Mouse (Mus musculus) layer of hippocampus, adult 8-10 months (tissue): ENCODE measurements at regions not wholly inside any gene's neighbourhood (a gene's known extent, or its start where the extent isn't known, plus 50 kb on each side); places are given as distances from the start of the nearest gene placed in this dataset.
A peak's percentile ranks its signal among the peaks of the same experiment; 100 is the strongest.
"Not testable (repeated sequence)": the region's sequence is repeated elsewhere in the genome, so short reads cannot be mapped to it uniquely, and the experiment has no call there.

Experiments used
- DNase-seq, 2 experiments: peaks; one replicate each; pipeline ENCODE4 v3.0.0; 2022; ENCODE audit warnings: low spot score in 2 of 2

DNA sequence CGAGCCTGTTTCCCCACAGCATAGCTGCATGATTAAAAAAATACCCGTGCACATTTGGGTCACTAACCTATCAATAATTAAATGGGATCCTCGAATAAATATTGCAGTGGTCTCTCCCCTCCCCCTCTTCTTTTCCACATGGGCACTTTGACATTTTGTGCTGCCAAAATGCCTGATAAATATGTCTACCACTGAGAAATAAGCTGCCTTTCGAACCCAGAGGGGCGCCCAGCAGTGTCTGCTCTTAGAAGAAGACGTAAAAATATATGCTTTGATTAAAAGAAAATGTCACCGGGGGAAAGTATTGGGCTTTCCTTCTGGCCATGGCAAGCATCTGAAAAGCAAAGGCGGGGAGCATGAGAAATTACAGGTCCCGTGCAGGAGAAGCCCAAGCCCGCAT lies 152.6 kb upstream of the Frmd4a start:
- DNase-seq: no peak

DNA sequence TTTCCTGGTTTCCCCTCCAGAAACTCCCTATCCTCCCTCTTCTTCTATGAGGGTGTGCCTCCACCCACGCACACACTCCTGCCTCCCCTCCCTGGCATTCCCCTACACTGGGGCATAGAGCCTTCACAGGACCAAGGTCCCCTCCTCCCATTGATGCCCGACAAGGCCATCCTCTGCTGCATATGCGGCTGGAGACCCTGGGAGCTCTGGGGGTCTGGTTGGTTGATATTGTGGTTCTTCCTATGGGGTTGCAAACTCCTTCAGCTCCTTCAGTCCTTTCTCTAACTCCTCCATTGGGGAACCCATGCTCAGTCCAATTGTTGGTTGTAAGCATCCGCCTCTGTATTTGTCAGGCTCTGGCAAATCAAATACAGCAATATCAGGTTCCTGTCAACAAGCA lies 150.8 kb upstream of the Frmd4a start:
- DNase-seq: not testable (repeated sequence)

DNA sequence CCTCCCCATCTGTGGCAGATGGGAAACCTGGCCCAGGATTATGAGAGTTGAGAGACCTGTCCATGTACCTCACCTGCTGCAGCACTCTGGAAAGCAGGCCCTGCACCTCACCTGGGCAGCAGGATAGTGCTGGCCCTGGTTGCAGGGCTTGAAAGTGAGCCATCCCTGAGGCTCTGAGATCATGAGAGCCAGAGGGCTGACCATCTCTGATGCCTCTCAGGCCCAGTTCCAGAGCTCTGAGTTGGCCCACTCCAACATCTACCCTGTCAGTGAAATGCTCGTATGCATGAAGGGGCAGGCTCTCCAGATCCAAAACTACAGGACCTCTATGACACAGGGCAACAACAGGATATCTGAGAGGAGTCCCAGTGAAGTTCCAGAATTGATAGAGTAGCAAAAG lies 147.8 kb upstream of the Frmd4a start:
- no peak for DNase-seq

DNA sequence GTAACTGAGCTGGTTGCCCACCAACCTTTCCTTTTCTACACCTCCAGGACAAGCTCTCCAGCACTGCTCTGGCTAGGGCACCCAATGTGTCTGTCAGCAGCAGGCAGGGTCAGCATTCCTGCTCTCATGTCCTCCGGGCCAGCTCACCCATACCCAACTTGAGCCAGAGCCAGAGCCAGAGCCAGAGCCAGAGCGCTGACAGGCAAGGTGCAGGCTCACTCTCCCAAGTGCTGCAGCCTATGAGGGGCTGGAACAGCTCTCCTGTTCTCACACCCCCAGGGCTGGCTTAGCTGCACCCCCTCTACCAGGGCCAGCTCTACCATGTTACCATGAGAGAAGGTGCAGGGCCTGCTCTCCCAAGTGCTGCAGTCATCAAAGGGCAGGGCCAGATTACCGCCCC lies 145.8 kb upstream of the Frmd4a start:
- no peak for DNase-seq

DNA sequence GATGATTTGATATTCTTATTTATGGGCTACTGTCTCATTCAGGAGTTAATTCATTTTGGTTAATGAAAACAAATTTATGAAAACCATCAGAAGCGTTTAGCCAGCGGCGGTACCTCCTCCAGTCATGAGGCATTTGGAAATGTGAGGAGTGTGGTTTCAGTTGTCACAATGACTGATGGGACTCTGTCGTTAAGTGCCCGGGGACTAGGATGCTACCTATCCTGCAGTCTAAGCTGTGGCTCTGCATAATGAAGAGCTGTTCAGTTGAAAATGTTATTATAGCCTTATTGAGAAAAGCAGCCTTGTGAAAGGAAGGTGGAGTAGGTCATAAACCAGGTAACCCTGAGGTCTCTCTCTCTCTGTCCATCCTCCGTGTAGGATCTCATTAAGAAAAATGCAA lies 130.5 kb upstream of the Frmd4a start:
- DNase-seq: no peak

DNA sequence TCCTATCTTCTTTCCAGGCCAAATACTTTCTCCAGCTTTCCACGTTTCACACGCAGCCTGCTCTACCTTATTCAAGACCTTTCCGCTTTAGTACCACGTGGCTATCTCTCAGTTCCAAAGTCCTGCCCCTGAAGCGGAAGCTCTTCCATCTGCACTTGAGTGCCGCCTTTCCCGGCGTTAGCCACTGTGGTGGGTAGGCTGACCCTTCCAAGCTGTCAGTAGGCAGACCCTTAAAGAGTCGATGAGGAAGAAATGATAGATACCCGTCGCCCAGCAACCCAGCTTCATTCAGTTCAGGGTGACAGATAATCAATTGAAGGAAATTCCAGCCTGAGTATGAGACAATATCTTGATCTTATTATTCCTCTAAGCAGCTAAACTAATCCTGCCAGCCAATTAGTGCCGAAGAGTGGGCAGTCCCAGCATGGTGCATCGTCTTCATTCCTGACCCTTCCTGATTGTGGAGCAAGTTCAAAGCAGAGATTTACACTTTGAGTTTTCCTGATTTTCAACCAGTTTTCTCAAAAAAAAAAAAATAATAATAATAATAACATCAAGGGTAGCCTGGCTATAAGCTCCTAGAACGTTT lies 129.6 kb upstream of the Frmd4a start:
- no peak for DNase-seq

DNA sequence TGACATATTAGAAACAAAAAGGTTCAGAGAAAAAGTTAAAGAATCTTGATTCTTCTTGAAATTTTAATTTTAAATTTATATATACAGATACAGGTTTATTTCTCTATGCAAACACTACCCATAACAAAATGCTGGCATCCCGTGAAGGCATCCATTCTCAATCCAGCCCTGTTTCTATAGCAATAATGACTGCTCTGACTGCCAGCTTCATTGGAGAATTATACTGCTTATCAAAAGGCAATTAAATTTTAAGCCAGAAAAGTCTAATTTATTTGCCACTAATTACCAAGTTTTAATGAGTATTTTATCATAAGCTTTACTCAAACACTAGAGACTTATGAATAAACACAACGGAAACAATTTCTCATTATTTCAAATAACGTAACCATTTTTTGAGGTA lies 128.1 kb upstream of the Frmd4a start:
- no peak for DNase-seq

DNA sequence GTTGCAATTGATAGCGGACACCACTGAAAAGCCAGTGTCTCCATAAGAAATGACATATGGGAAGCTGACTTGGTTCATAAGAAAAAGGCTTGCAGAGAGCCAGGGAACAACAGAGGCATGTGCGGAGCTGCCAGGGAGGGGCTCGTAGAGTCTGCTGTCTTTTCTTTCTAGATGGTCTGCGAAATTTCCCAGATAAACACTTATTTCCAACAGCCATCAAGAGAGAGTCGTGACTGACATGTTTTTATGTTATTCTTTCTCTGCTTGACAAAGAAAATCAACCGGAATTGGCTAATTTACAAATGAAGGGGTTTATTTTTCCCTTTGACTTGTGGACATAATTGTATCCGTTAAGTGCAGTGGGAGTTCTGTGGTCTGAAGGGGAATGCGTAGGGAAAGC lies 127.1 kb upstream of the Frmd4a start:
- DNase-seq: no peak

DNA sequence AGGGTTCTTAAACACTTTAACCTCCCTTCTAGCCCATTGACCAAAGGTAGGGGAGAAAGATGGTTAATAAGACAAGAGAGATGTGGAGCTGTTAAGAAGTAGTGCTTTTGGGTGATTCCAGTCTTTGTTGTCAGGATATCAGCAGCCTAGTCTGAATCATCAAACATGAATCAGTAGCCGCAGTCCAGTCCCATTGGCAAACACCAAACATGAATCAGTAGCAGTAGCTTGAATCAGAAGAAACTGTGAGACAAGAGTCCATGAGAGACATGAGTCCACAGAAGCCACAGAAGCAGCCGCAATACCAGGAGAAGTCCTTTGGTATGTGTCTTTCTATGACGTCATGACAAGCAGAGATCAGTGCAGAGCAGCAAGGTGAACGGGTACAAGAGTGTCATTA lies 110.5 kb upstream of the Frmd4a start:
- no peak for DNase-seq

DNA sequence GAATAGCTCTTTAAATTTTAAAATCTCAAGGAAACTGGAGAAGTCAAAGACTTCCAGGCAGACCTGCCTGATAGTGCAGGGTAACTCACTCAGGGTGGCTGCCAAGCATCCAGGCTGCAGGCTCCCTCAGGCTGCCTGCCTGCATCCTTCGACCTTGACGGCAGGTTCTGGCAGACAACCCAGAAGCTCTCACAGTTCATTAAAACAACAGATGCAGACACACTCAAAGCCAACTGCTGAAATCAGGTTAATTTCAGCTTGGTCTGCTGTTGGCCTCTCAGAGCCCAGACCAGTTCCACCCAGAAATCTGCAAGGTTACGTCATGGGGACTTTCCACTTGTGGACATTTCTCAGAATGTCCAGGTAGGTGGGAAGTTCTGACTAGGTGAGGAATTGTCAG lies 109.3 kb upstream of the Frmd4a start:
- no peak for DNase-seq

DNA sequence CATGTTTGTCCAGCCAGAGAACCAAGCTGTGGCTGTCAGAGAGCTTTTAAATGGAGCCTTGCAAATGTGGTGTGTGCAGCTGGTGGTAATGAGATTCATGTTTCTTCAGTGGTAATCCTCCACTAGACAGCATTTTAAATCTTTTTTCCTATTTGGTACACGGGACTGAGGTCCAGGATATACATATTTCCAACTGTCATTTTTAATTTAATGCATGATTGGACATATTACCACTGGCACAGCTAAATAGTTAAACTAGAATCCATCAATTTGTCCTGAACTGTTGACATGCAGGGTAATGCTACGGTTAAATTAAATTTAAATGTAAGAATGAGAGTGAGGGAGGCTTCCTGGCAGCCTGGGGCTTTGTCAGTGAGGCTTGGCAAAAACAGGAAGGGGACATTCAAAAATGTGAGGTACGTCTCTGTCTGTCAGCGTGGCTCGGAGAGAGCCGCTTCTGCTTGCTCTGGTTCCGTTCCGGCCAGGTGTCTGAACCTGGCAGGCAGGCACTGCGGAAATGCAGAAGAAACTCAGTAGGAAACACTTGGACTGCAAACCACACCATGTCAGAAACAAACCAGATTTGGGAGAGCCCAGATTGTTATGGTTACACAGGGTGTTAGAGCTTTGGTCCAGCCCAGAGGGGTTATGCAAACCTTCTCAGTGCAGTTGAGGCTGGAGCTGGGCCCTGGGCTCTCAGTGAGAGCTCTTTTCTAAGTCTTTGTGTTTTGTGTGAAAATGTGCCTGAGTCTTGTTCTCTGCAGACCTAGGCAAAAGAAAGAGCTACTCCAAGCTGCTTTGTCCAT lies 107.2 kb upstream of the Frmd4a start:
- no peak for DNase-seq

DNA sequence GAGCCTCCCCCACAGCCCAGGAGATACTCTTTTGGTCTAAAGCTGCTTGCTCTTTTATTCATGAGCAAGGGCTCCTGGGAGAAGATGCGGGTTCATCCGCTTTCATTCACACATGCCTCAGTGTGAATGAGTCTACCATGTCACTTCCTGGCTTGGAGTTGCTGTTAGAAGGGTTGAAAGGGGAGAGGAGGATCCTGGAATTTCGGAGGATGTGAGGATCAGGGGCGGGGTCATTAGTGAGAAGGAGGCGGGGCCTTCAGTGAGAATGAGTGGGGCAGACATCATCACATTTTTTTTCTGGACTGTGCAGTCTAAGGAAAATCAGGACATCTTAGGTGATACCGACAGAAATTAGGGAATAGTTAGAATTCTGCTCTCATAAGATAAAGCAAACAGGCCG lies 102.4 kb upstream of the Frmd4a start:
- DNase-seq: no peak

DNA sequence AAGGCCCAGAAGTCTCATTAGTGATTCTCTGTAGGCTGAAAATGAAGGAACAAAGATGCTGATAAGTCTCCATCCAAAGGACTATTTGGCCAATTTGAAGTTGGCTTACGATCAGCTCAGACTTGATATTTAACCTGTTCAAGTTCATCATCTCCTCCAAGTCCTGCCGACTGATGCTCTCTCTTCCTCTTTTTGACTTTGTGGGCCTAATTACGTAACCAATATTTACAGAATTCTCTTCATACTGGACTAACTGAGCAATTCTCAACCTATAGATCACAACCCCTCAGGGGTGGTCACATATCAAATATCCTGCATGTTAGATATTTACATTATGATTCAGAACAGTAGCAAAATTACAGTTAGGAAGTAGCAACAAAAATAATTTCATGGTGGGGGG lies 101.2 kb upstream of the Frmd4a start:
- DNase-seq: no peak

DNA sequence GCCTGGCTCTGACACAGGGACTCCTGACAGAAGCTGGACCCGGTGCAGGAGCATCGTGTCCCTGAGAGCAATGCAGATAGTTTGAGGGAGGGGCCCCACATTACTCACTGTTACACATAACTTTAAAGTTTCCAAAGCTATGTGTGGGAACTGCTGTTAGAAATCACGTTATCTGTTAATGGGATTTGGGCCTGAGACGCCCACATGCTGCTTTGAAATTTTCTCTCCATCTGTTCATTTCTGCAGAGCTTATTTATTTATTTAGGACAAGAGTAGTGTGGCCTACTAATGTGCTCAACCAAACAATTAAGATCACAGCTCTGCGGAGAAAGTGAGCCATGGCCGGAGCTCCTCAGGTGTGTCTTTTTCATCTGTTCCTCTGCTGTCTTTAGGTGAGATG lies 99.4 kb upstream of the Frmd4a start:
- DNase-seq: peak; percentile 52 to 57

DNA sequence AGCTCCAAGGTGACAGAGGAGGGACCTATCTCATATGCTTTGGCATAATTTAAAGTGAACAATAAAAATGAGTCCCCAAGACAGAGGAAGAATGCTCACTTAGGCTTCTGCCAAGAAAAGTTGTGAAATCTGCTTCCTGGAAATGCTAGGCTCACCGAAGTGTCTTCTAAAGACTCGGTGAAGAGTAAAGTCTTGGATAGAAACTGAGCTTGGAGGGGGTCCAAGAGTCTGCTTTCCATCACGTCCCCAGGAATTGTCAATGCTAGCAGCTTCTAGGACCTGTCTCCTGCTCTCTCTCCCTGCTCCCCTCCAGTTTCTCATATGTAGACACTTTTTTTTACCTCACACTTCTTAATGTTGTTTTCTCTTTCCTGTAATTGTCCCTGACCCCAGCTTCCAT lies 97.6 kb upstream of the Frmd4a start:
- DNase-seq: no peak

DNA sequence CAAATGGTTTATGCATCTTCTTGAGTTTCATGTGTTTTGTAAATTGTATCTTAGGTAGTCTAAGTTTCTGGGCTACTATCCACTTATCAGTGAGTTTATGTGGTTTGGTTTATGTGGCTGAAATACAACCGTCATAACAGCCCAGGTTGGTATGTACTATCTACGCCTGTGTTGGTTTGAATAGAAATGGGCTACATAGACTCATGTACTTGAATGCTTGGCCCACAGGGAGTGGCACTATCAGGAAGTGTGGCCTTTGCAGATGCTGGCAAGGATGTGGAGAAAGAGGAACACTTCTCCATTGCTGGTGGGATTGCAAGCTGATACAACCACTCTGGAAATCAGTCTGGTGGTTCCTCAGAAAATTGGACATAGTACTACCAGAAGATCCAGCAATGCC lies 96.4 kb upstream of the Frmd4a start:
- not testable (repeated sequence) for DNase-seq

DNA sequence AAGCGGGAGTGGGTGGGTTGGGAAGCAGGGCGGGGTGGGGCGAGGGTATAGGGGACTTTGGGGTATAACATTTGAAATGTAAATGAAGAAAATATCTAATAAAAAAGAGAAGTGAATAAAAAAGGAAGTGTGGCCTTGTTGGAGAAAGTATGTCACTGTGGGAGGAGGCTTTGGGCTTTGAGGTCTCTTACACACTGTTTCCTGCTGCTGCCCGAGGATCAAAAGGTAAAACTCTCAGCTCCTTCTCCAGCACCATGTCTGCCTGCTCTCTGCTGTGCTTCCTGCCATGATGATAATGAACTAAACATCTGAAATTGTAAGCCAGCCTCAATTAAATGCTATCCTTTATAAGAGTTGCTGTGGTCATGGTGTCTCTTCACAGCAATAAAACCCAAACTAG lies 94.8 kb upstream of the Frmd4a start:
- DNase-seq: no peak

DNA sequence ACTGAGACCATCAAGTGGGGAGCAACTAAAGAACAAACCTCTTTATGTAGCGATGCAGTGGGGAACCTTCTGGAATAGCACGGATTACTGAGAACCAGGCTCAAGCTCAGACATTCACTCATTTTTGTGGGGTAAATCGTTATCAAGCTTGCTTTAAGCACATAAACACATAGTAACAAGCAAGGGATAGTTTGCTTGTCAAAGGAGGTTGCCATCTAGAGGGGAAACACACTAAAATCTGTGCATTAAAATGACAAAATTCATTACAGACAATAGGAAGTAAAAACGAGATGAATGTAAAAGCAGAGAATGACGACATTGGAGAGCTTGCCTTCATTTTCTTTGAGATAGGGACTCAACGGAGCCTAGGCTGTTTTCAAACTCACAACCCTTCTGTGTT lies 92.8 kb upstream of the Frmd4a start:
- DNase-seq: no peak

DNA sequence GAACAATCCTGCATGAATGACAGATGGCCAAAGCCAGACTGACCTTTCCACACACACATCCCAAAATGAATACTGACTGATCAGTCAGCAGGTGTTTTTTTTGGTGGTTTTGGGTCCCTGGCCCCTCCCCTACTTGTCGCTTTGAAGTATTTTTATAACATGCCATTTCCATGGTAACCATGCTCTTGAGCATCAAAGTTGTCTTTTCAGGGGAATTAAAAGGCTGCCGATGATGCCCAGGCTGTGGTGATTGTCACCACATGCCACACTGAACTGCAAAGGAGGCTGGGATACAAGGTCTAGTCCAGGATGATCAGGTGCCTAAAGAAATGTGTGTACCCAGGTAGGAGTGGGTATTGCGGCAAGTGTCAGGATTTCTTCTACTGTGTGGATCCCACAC lies 92.3 kb upstream of the Frmd4a start:
- no peak for DNase-seq

DNA sequence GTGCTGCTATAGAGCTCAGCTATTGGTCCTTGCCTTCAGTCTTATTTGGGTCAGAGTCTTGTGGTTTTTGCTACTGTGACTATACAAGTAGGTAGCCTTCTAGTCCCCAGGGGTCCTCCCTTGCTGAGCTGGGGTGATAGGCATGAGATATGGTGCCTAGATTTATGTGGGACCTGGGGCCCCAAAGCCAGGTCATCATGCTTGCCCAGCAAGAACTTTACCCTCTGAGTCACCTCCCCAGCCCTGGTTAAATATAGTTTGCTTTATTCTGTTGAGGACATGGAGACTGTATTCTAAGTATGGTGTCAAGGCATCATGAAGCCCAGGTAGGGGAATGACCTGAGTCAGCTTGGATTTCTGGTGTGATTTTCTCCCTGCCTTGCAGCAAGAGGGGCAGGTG lies 91.4 kb upstream of the Frmd4a start:
- DNase-seq: no peak

DNA sequence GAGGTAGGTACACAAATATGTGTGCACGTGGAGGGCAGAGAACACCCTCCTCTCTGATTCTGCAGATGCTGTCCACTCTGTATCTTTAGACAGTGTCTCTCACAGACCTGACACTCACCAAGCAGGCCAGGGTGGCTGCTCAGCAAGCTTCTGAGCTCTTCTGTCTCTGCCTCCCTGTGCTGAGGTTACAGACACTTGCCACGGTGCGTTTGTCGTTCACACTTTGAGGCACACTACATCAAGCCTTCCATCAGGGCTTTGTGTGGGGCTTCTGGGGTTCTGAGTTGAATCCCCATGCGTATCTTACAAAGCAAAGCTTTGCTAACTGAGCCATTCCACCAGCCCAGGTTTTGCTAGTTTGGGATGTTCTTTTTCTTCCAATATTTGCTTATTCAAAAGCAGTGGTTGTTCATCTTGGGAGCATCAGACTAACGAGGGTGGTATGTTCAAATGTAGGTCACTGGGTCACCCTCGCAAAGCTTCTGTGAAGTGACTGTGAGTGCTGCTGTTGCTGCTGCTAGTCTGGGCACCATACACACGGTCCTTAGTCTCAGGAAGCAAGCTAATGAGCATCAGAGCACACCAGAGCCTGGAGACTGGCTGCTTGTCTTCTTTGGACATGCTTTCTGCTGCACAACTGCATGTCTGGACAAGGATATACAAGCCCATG lies 90.2 kb upstream of the Frmd4a start:
- no peak for DNase-seq

DNA sequence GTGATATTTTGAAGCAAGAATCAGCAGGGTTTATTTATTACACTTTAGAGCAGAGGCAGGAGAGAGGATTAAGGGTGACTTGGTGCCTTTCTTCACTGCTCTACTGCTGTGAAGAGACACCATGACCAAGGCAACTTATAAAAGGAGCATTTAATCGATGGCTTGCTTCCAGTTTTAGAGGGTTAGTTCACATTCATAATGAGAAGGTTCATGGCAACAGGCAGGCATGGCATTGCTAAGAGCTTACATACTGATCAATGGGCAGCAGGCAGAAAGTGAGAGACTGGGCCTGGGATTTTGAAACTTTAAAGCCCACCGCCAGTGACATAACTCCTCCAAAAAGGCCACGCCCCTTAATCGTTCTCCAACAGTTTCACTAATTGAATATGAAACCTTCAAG lies 89.7 kb upstream of the Frmd4a start:
- DNase-seq: no peak

DNA sequence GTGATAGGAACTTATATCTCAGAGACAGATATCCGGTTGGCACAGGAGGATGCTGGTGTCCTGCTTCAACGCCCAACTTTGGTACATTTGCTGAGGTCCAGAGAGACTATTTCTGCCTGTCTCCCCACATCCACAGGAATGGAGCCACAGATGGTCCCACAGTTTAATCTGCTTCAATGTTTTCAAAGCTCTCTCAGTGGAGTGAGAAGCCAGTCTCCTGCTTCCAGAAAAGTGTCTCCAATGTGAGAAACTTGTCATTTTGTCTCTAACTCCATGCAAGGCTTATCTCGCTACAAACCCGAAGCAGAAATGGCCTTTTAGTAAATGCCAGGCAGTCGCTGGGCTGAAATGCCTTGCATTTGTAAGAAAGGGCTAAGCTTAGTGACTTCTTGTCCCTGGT lies 86.9 kb upstream of the Frmd4a start:
- no peak for DNase-seq
